ENCODE assay signal across 9 mouse cellular contexts in the genomic region with DNA sequence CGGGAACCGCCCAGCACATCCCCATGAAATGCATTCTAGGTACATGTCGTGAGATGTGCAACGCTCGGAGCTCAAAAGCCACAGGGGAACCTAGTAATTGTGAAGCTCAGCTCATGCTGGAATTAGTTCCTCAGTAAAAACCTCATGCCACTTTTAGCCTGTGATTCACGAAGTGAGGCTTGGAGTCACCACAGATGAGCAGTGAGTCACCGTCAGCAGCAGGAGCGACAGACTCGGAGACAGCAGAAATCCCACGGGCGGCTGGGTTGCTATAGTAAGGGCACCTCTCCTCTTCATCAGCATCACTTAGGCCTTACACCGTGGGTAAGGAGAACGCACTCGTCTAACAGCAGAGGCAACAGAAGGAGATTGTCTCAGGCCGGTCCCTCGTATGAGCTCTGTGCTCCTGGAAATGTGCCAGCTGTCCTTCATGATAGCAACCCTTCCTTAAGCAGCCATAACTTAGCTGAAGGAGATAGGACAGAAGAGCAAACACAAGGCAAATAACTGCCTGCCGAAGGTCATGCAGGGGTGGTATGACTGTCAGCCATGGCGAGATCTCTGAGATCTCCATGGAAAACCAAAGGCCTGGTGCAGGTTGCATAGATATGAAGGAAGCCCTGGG. TPM values are rescaled to one million over a fixed set of nuclear protein-coding genes. Genes with fewer than 3 reads are reported as not detected.
DNase-seq lines count a peak whose midpoint lies in the region; ATAC-seq lines count a peak whose summit lies in the region.
"Had no signal": no experiment of that assay in that cellular context is flagged by ENCODE, and none has a peak within 500 bp of the region (broad histone marks: within the 10 kb centered on the region; RNA-seq: fewer than 3 reads in every experiment).

No protein-coding gene starts in this region.

- peaks cover 15% of the 10 kb centered on the region; the same call in 1 of the 2 replicates for H3K4me1 ChIP-seq in forebrain, embryonic 14.5 days (ENCODE audit: control insufficient read depth, insufficient read depth, low read length)
- peaks cover 17% of the 10 kb centered on the region for H3K4me1 ChIP-seq in forebrain, embryonic 10.5 days
- peaks cover 5% of the 10 kb centered on the region; the same call in 1 of the 2 replicates for H3K4me1 ChIP-seq in kidney, embryonic 14.5 days (ENCODE audit: control insufficient read depth, insufficient read depth, low read length)

- ATAC-seq in forebrain, embryonic 14.5 days: peak; percentile 13; the same call in 1 of the 2 replicates
- peak; percentile 80 for ATAC-seq in megakaryocyte, adult 5-6 weeks (ENCODE audit: poor library complexity, severe bottlenecking)
- no peak for ATAC-seq in kidney, embryonic 14.5 days (ENCODE audit: low FRiP score, low TSS enrichment)

- no peak overlapping the region for H3K9ac ChIP-seq in forebrain, embryonic 14.5 days (ENCODE audit: low read length)
- no peak overlapping the region for H3K9ac ChIP-seq in kidney, embryonic 14.5 days (ENCODE audit: low read depth, low read length)
- H3K9ac ChIP-seq: embryonic facial prominence, embryonic 12.5 days had no signal

- H3K4me2 ChIP-seq in forebrain, embryonic 14.5 days (ENCODE audit: low read length): no peak overlapping the region
- no peak overlapping the region for H3K4me2 ChIP-seq in kidney, embryonic 14.5 days (replicated peaks; ENCODE audit: low read depth, low read length)
- H3K4me2 ChIP-seq: embryonic facial prominence, embryonic 12.5 days had no signal

- DNase-seq in forebrain, embryonic 14.5 days (ENCODE audit: low spot score): peak; percentile 40
- DNase-seq in forebrain, embryonic 10.5 days (ENCODE audit: extremely low spot score, low spot score): no peak
- peak; percentile 20 for DNase-seq in ovary, adult 18-20 months (ENCODE audit: low spot score)
- no peak for DNase-seq in ovary, postnatal 14 days (ENCODE audit: low spot score)
- DNase-seq in layer of hippocampus, adult 18-20 months (ENCODE audit: low spot score in 2 of 2): peak; percentile 71 to 87
- no peak for DNase-seq in cerebellum, postnatal 36 days

- H3K9me3 ChIP-seq in forebrain, embryonic 14.5 days (replicated peaks; ENCODE audit: control insufficient read depth, low read length): 0 out of 2 replicates have a peak, but pooled peaks cover 2% of the 10 kb centered on the region
- H3K9me3 ChIP-seq in forebrain, embryonic 10.5 days: no peaks in the 10 kb centered on the region
- no peaks in the 10 kb centered on the region for H3K9me3 ChIP-seq in kidney, embryonic 14.5 days (ENCODE audit: control insufficient read depth, low read length)
- H3K9me3 ChIP-seq: embryonic facial prominence, embryonic 12.5 days had no signal

- H3K27me3 ChIP-seq in forebrain, embryonic 14.5 days (replicated peaks; ENCODE audit: control insufficient read depth, insufficient read depth, low read length): no peaks in the 10 kb centered on the region
- no peaks in the 10 kb centered on the region for H3K27me3 ChIP-seq in forebrain, embryonic 10.5 days (ENCODE audit: poor library complexity, severe bottlenecking)
- no peaks in the 10 kb centered on the region for H3K27me3 ChIP-seq in kidney, embryonic 14.5 days (ENCODE audit: control insufficient read depth, insufficient read depth, low read length)
- H3K27me3 ChIP-seq: embryonic facial prominence, embryonic 12.5 days had no signal

- H3K27ac ChIP-seq in forebrain, embryonic 14.5 days (ENCODE audit: low read depth, low read length): no peak overlapping the region; the same call in 1 of the 2 replicates
- H3K27ac ChIP-seq in forebrain, embryonic 10.5 days: no peak overlapping the region
- H3K27ac ChIP-seq in kidney, embryonic 14.5 days (ENCODE audit: low read depth, low read length): no peak overlapping the region
- H3K27ac ChIP-seq: embryonic facial prominence, embryonic 12.5 days had no signal

- H3K4me3 ChIP-seq in forebrain, embryonic 14.5 days (ENCODE audit: low read depth, low read length): no peak overlapping the region
- no peak overlapping the region for H3K4me3 ChIP-seq in forebrain, embryonic 10.5 days
- no peak overlapping the region for H3K4me3 ChIP-seq in kidney, embryonic 14.5 days (ENCODE audit: low read length)
- H3K4me3 ChIP-seq: embryonic facial prominence, embryonic 12.5 days had no signal

- no peaks in the 10 kb centered on the region for H3K36me3 ChIP-seq in forebrain, embryonic 14.5 days (ENCODE audit: control insufficient read depth, insufficient read depth, low read length)
- H3K36me3 ChIP-seq in forebrain, embryonic 10.5 days (replicated peaks): peaks cover 4% of the 10 kb centered on the region
- H3K36me3 ChIP-seq in kidney, embryonic 14.5 days (ENCODE audit: control insufficient read depth, insufficient read depth, low read length): no peaks in the 10 kb centered on the region
- H3K36me3 ChIP-seq: embryonic facial prominence, embryonic 12.5 days had no signal

- WGBS in forebrain, embryonic 14.5 days: 75% methylated on average over 18 of the region's 18 CpGs
- WGBS in forebrain, embryonic 10.5 days: 88% methylated on average over 18 of the region's 18 CpGs
- WGBS in kidney, embryonic 14.5 days: 78% methylated on average over 18 of the region's 18 CpGs

RNA-seq across cellular contexts. Expression of a gene that starts 39.8 kb away (rescaled TPM):
- 5.6 and 7.6 TPM in 2 replicates for polyA plus RNA-seq in forebrain, embryonic 14.5 days (2014; fragmentation: Nextera tagmentation; extraction: Ambion mirVana)
- 11.4 and 11.5 TPM in 2 replicates for polyA plus RNA-seq in forebrain, embryonic 10.5 days (2016; fragmentation: Nextera tagmentation; extraction: Ambion mirVana)
- total RNA-seq in layer of hippocampus, adult 18-20 months (2021): 10 to 100 TPM; 31.4 to 35.4 TPM
- total RNA-seq in megakaryocyte, adult 5-6 weeks (2015): 3.9 and 6.2 TPM in 2 replicates
- 2.5 and 4.6 TPM in 2 replicates for total RNA-seq in megakaryocyte, adult 5-6 weeks (2017)
- polyA plus RNA-seq in kidney, embryonic 14.5 days (2014; fragmentation: Nextera tagmentation; extraction: Ambion mirVana): 7.8 and 13.4 TPM in 2 replicates

Comparison
In these comparisons a context has a peak if more than half of its experiments do, and no peak if none do; other contexts are left out.
1. DNase-seq: peak in forebrain, embryonic 14.5 days (single experiment), ovary, adult 18-20 months (single experiment) and layer of hippocampus, adult 18-20 months (2 of 2); none in forebrain, embryonic 10.5 days (single experiment), ovary, postnatal 14 days (single experiment) and cerebellum, postnatal 36 days (0 of 2).